Mouse (Mus musculus) limb, embryonic 12.5 days (tissue): ENCODE results near the gene 2300009A05Rik. TPM values are rescaled to one million over a fixed set of nuclear protein-coding genes. Genes with fewer than 3 reads are reported as not detected.

Source experiments
- ATAC-seq: fragments of 200-750 bp; cut with Nextera tagmentation; 2 replicates; pipeline ENCODE4 v1.8.0; 2017; ENCODE audit warnings: low read depth, moderate TSS enrichment; ENCODE audit not compliant: insufficient number of reproducible peaks, insufficient read depth, low FRiP score, low TSS enrichment
- H3K27ac ChIP-seq: fragments of 300-500 bp; sonication (generic); 2 replicates; pipeline ENCODE4 v1.5.1; 2016; ENCODE audit warnings: mild to moderate bottlenecking, moderate library complexity
- H3K27me3 ChIP-seq: fragments of 300-500 bp; sonication (generic); 2 replicates; pipeline ENCODE4 v1.6.1; 2016; ENCODE audit warnings: mild to moderate bottlenecking, moderate library complexity
- H3K36me3 ChIP-seq: fragments of 300-500 bp; sonication (generic); 2 replicates; pipeline ENCODE4 v1.6.1; 2016; ENCODE audit warnings: mild to moderate bottlenecking, moderate library complexity
- H3K4me1 ChIP-seq: fragments of 300-500 bp; sonication (generic); replicated peaks from 2 replicates; pipeline ENCODE4 v1.6.1; 2016
- H3K4me2 ChIP-seq: fragments of 300-500 bp; sonication (generic); 2 replicates; pipeline ENCODE4 v1.6.1; 2016; ENCODE audit warnings: mild to moderate bottlenecking, moderate library complexity
- H3K4me3 ChIP-seq: fragments of 300-500 bp; sonication (generic); replicated peaks from 2 replicates; pipeline ENCODE4 v1.5.1; 2016; ENCODE audit warnings: mild to moderate bottlenecking
- H3K9ac ChIP-seq: fragments of 300-500 bp; sonication (generic); replicated peaks from 2 replicates; pipeline ENCODE4 v1.6.1; 2016; ENCODE audit warnings: mild to moderate bottlenecking, moderate library complexity
- H3K9me3 ChIP-seq: fragments of 300-500 bp; sonication (generic); 2 replicates; pipeline ENCODE4 v1.6.1; 2016; ENCODE audit warnings: mild to moderate bottlenecking, moderate library complexity
- WGBS: fragments of 180-500 bp; shearing (Covaris S2); methylation state at CpG from one replicate; pipeline ENCODE4 v1.1.7; 2016; 5-methylcytosine and 5-hydroxymethylcytosine counted together
- polyA plus RNA-seq: library from polyadenylated mRNA; unstranded; fragments of >200 nt; fragmentation: Nextera tagmentation; extraction: Ambion mirVana; gene quantifications from 2 replicates; pipeline ENCODE4 v1.2.1, GENCODE M21; 2016

2300009A05Rik gene
- polyA plus RNA-seq = 41.6 and 45.0 TPM in 2 replicates

DNA sequence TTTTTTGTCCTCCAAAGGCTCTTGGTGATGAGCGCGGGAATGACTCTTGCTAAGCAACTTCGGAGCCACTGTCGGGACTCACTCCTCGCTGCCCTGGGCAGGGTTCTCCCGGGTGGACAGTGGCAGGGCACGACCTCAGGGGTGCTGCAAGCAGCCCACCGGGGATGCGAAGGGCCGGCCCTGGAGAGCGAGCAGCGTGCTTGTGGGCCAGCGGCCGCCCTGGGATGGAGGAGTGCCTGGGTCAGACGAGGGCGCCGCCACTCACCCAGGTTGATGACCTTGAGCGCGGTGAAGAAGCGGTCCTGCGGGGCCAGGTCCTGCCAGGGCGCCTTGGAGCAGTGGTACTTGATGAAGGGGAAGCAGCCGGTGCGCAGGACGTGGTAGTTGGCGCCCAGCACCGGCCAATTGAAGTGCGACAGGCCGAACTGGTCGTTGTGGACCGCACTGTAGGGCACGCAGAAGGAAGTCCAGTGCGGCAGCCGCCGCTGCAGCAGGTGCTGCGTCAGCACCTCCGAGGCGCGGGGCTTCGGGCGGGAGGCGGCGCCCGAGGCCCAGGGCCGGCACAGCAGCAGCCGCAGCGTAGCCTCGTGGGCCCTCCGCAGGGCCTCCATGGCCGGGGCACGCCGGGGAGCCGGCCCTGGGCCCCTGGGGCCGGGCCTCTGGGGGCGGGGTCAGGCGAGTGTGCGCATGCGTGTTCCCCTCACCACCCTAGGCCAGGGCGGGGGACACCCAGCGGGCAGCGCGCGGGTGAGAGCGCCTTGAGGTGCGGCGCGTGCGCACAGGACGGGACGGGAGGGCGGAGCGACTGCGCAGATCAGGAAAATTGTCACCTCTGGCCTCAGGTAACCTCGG lies at the start of gene 2300009A05Rik:
TSS of gene 2300009A05Rik (minus strand) at position 636 of the 852 bp plus-strand sequence.
- peaks cover 8% of the 10 kb centered on the region; the same call in 1 of the 2 replicates for H3K4me1 ChIP-seq
- peak within 1 kb of the TSS; percentile 78 for H3K27ac ChIP-seq

DNA sequence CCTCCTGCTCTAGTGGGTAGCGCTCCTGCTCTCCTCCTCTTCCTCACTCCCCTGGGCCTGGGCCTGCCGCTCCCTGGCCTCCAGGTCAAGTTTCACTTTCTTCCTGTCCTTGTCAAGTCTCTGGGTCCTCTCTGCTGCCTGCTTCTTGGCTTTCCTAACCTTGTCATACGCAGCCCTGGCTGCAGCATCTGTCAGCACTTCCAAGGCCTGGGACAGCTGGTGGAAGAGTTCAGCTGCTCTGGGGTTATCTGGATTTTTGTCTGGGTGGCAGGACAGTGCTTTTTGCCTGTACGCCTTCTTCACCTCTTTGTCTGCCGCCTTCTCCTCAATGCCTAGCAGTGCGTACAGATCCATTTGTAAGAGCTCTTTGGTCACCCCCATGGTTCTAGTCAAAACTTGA lies 44.6 kb upstream of the 2300009A05Rik start:
- no peak for ATAC-seq
- Histone ChIP-seq H3K4me1 (no peaks in the 10 kb centered on the region), H3K9ac (no peak overlapping the region), H3K9me3 (no peaks in the 10 kb centered on the region), H3K36me3 (no peaks in the 10 kb centered on the region), H3K27me3 (0 out of 2 replicates have a peak, but pooled peaks cover 7% of the 10 kb centered on the region), H3K4me3 (no peak overlapping the region), H3K27ac (no peak overlapping the region), H3K4me2 (no peak overlapping the region)
- 76% methylated on average over 6 of the region's 6 CpGs for WGBS

More for the DNA sequence above, at the start of gene 2300009A05Rik:
- Histone ChIP-seq H3K4me3 (peak within 1 kb of the TSS; percentile 88), H3K9me3 (no peaks in the 10 kb centered on the region), H3K36me3 (no peaks in the 10 kb centered on the region), H3K4me2 (peak within 1 kb of the TSS; percentile 90), H3K27me3 (no peaks in the 10 kb centered on the region), H3K9ac (peak within 1 kb of the TSS; percentile 86)
- WGBS = under 1% methylated on average over 74 of the region's 74 CpGs
- peak; percentile 96 for ATAC-seq

DNA sequence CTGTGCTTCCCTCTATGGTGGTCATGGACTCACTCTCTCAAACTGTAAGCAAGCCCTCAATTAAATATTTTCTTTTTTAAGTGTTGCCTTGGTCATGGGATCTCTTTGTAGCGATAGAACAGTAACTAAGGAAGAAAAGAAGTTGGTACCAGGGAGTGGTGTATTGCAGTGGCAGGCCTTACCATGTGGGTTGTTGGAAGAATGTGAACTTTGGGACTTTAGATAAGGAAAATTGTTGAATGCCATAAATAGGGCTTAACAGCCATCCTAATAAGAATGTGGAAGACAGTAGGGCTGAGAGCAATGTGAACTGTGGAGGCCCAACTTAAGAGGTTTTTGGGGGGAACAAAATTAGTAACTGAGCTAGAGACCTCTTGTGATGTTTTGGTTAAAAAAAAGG lies 31.6 kb upstream of the 2300009A05Rik start:
- Histone ChIP-seq H3K27ac (no peak overlapping the region), H3K36me3 (no peaks in the 10 kb centered on the region), H3K9ac (no peak overlapping the region), H3K9me3 (no peaks in the 10 kb centered on the region), H3K4me2 (no peak overlapping the region), H3K4me3 (no peak overlapping the region), H3K27me3 (no peaks in the 10 kb centered on the region), H3K4me1 (no peaks in the 10 kb centered on the region)
- 80% methylated on average over 1 of the region's 1 CpGs for WGBS
- ATAC-seq = no peak

DNA sequence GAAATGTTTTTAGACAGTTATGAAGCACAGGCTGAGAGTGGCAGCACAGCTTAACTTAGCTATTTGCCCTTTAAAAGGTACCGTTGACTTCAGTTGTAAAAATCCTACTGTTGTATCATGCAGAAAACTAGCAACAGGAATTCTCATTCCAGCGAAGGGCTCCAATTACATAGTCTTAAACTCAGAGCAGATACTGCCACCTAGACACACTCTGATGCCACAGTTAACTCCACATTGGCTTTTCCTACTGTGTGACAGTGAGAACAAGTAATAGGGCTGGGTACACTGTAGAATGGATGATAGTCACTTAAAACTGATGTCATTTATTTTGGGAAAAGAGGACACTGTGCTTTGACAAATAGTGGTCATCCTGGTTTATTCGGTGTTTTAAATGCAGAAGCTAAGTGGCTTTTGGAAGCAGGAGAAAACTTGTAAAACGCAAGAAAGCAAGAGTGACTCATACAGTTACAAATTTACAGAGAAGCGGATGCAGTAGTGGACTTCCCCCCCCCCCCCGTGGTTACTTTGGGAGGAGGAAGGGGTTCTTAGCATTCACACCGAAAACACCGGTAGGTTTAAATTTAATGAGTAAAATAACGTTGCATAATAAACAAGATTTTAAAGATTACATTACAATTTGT lies 22.2 kb upstream of the 2300009A05Rik start:
- Histone ChIP-seq H3K9me3 (no peaks in the 10 kb centered on the region), H3K27ac (no peak overlapping the region), H3K27me3 (no peaks in the 10 kb centered on the region), H3K4me3 (no peak overlapping the region), H3K9ac (no peak overlapping the region), H3K4me1 (peaks cover 12% of the 10 kb centered on the region; the same call in 1 of the 2 replicates), H3K4me2 (no peak overlapping the region), H3K36me3 (no peaks in the 10 kb centered on the region)
- WGBS = 53% methylated on average over 9 of the region's 9 CpGs
- no peak for ATAC-seq

DNA sequence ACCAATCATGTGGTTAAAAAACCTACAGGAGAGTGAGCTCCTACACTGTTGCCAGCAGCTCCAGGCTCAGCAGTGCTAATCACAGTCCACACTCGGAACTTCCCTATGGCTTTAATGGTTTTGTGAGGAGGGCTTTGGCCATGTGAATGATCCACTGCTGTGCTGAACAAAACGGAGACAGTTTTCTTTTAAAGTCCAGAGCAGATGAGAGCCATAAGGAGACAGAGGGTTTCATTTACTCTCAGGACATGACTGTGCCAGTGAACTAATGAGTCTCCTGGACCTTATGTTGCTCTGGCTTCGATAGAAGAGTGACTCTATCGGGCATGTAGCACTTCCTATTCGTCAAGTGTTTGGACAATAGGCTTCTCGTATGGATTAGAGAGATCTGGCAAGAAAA lies 21.4 kb upstream of the 2300009A05Rik start:
- H3K4me1 ChIP-seq = peaks cover 12% of the 10 kb centered on the region; the same call in 1 of the 2 replicates
- H3K4me2 ChIP-seq = no peak overlapping the region
- no peak overlapping the region for H3K27ac ChIP-seq
- no peak for ATAC-seq
- H3K27me3 ChIP-seq = no peaks in the 10 kb centered on the region
- H3K9me3 ChIP-seq = no peaks in the 10 kb centered on the region
- H3K36me3 ChIP-seq = no peaks in the 10 kb centered on the region
- H3K9ac ChIP-seq = no peak overlapping the region
- no peak overlapping the region for H3K4me3 ChIP-seq
- 44% methylated on average over 6 of the region's 6 CpGs for WGBS

DNA sequence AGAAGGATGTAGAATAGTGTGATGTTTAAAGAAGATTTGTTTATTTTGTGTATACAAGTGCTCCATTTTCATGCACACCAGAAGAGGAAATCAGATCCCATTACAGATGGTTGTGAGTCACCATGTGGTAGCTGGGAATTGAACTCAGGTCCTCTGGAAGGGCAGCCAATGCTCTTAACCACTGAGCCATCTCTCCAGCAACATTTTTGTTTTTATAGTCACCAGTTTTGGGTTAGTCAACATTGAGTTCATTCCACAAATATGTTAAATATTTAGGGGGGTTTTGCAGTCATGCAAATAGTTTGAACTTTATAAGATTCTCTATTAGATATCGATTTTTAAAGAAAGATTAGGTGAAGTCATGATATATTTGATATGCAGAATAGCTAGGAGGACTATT lies 1.1 kb upstream of the 2300009A05Rik start:
- WGBS = 90% methylated on average over 1 of the region's 1 CpGs
- peaks cover 8% of the 10 kb centered on the region; the same call in 1 of the 2 replicates for H3K4me1 ChIP-seq
- no peak overlapping the region for H3K27ac ChIP-seq
- no peaks in the 10 kb centered on the region for H3K36me3 ChIP-seq
- ATAC-seq = no peak
- no peak overlapping the region for H3K9ac ChIP-seq
- no peak overlapping the region for H3K4me3 ChIP-seq
- no peaks in the 10 kb centered on the region for H3K9me3 ChIP-seq
- H3K27me3 ChIP-seq = no peaks in the 10 kb centered on the region
- H3K4me2 ChIP-seq = no peak overlapping the region

DNA sequence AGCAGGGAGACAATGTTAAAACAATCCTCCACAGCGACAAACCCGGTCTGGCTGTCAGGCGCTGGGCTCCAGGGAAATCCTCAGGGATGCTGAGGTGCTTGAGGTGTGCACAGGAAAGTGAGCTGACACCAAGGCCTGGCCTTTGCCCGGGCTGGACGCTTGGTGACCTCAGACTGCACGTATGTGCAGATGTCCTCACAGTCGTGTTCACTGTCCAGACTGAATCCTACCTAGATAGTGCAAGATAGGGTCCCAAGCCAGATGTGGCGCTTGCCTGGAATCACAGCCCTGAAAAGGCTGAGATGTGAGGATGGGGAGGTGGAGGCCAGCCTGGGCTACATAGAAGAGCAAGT lies 393 bp upstream of the 2300009A05Rik start:
- Histone ChIP-seq H3K4me2 (peak overlapping the region; percentile 90), H3K4me1 (peaks cover 8% of the 10 kb centered on the region; the same call in 1 of the 2 replicates), H3K4me3 (peak overlapping the region; percentile 88), H3K27me3 (no peaks in the 10 kb centered on the region), H3K27ac (peak overlapping the region; percentile 78), H3K9me3 (no peaks in the 10 kb centered on the region), H3K36me3 (no peaks in the 10 kb centered on the region), H3K9ac (peak overlapping the region; percentile 86)
- peak; percentile 75 for ATAC-seq
- 3% methylated on average over 8 of the region's 8 CpGs for WGBS

DNA sequence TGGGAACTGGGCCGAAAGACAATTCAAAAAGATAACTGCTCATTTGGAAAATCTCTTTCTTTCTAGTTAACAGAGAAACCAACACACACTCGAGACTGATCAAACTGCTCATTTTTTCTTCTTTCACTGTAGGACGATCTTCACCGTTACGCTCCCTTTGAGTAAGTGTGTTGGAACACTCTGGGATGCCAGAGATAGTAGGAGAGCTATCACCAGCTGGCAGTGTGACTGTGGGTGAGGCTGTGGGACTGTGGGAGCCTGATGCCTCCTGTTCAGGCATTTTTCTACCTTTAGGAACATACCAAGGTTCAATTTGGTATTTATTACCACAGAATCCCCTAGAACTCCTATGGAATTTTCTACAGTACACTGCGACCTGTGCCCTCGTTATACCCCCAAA lies 3.4 kb downstream of the 2300009A05Rik start:
- WGBS = 82% methylated on average over 7 of the region's 7 CpGs
- Histone ChIP-seq H3K4me2 (no peak overlapping the region), H3K4me1 (peaks cover 8% of the 10 kb centered on the region; the same call in 1 of the 2 replicates), H3K27me3 (no peaks in the 10 kb centered on the region), H3K27ac (no peak overlapping the region), H3K36me3 (no peaks in the 10 kb centered on the region), H3K4me3 (no peak overlapping the region), H3K9me3 (no peaks in the 10 kb centered on the region), H3K9ac (no peak overlapping the region)
- ATAC-seq = no peak

DNA sequence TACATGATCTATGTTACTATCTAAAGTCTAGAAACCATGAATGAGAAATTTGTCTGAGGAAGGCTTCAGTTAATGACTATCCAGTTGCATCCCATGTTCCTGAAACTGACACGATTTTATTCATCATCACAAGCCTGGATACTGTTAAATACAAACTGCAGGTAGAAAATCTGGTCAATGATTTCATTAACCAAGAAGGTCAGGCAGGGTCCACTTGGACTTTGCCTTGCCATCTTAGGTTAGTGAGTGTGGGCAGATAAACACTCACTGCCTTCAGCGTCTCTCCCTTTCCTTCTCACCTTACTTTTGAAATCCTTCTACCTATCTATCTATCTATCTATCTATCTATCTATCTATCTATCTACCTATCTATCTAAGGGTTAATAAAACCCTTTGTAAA lies 7.7 kb downstream of the 2300009A05Rik start:
- Histone ChIP-seq H3K27me3 (no peaks in the 10 kb centered on the region), H3K36me3 (no peaks in the 10 kb centered on the region), H3K27ac (no peak overlapping the region), H3K9ac (no peak overlapping the region), H3K4me3 (no peak overlapping the region), H3K9me3 (no peaks in the 10 kb centered on the region), H3K4me1 (no peaks in the 10 kb centered on the region), H3K4me2 (no peak overlapping the region)
- WGBS = 76% methylated on average over 2 of the region's 2 CpGs
- ATAC-seq = no peak

DNA sequence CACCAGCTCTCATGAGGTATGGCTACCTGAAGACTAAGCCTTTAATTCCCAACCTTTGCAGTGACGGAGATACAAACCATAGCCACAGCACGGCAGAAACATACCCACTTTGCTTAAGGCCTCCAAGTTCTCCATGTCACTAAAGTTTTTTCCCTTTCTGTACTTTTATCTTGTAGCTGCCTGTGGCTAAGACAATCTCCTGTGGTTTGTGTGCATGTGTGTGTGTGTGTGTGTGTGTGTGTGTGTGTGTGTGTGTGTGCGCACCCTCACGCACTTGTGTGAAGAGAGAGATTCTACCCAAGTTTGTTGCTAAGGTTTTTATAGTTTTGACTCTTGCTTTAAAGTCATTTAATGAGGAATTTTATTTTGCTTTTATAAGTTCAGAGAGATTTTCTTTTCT lies 16.3 kb downstream of the 2300009A05Rik start:
- Histone ChIP-seq H3K4me2 (no peak overlapping the region), H3K9me3 (no peaks in the 10 kb centered on the region), H3K27ac (no peak overlapping the region), H3K36me3 (no peaks in the 10 kb centered on the region), H3K4me1 (no peaks in the 10 kb centered on the region; the same call in 1 of the 2 replicates), H3K9ac (no peak overlapping the region), H3K27me3 (no peaks in the 10 kb centered on the region), H3K4me3 (no peak overlapping the region)
- ATAC-seq = no peak
- 88% methylated on average over 4 of the region's 4 CpGs for WGBS

DNA sequence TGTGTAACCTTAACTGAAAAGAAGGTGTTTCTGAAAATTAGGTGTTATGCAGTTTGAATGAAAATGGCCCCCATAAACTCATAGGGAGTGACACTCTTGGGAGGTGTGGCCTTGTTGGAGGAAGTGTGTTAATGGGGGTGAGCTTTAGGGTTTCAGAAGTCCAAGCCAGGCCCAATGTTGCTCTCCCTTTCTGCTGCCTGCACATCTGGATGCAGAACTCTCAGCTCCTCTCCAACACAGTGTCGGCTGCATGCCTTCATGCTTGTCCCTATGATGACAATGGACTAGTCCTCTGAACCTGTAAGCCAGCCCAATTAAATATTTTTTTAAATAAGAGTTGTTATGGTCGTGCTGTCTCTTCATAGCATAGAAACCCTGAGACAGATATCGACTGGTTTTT lies 18.7 kb downstream of the 2300009A05Rik start:
- H3K9me3 ChIP-seq = no peaks in the 10 kb centered on the region
- no peak overlapping the region for H3K9ac ChIP-seq
- H3K4me3 ChIP-seq = no peak overlapping the region
- WGBS = 79% methylated on average over 3 of the region's 3 CpGs
- no peak overlapping the region for H3K27ac ChIP-seq
- H3K4me2 ChIP-seq = no peak overlapping the region
- no peaks in the 10 kb centered on the region for H3K27me3 ChIP-seq
- ATAC-seq = no peak
- peaks cover 16% of the 10 kb centered on the region for H3K4me1 ChIP-seq
- H3K36me3 ChIP-seq = no peaks in the 10 kb centered on the region
